Mouse (Mus musculus): Measurements from ENCODE around the gene Lrrc23.

DNA sequence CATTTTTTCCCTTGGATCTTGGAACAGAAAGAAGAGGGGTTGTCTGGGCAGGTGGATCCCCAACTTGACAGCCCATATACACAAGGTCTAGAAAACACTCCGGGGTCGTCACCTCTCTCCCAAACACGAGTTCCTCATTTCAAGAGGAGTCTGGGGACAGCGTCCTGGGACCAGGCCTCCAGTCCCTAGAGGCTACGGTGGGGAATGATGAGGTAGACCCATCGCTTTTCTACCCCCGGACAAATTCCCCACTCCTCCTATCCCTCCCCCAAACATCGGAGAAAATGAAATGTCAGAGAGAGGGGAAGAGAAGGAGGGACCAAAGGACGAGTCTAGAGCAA, 10.9 kb downstream of the Lrrc23 start:
- no peak for TF ChIP-seq POLR2A (IDR thresholded peaks at IDR 0.05; ENCODE audit: borderline replicate concordance, extremely low read depth, insufficient read depth, insufficient read length, poor library complexity, severe bottlenecking)
- TF ChIP-seq CTCF (IDR thresholded peaks at IDR 0.05; ENCODE audit: borderline replicate concordance, extremely low read depth, insufficient read depth, insufficient read length) = no peak

Measured in brain, embryonic 14.5 days (tissue).